Mouse (Mus musculus) kidney, adult 2 months (tissue): ENCODE measurements around the gene Clcn1.

Source experiments
- CTCF ChIP-seq: fragments of 200-500 bp; conservative IDR thresholded peaks from 2 replicates; pipeline ENCODE4 v1.5.1; 2011; ENCODE audit warnings: low read depth, mild to moderate bottlenecking, control low read depth, low read length, moderate library complexity, mixed read lengths; ENCODE audit not compliant: insufficient read depth, insufficient read length
- POLR2A ChIP-seq: fragments of 200-500 bp; IDR thresholded peaks from one replicate; pipeline ENCODE4 v1.6.1; 2011; ENCODE audit warnings: low read depth, low read length, control low read depth

DNA sequence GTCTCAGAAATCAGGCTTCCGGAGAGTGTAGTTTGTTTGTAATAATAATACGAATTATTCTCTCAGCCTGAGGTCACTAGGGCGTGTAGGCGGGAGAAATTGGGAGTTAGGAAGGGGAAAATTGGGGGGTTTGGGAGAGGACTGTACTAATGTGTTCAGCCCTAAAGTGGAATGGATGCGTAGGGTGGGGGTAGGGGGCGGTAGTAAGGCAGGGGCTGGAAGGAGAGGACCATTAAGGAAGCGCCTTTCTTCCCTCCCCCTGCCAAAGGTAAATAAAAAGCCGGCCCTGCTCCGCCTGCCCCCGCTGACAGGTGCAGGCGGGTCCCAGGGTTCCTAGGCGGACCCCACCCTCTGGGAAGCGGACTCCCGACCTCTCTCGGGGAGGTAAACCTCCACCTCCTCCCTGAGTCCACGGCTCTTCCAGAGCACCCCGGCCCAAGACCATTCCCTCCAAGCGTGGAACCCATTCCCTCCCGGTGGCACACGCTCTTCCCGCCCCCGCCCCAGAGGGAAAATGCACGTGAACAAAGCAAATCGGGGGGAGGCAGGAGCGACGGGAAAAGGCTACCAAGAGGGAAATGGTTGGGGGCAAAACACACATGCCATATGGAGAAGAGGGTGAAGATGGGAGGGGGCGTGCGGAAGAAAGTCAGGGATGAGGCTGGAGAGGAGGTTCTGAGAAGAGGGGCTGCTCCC lies 37.0 kb downstream of the Clcn1 start:
- TF ChIP-seq CTCF, result no peak
- no peak for TF ChIP-seq POLR2A
